Mouse (Mus musculus) forebrain, embryonic 12.5 days (tissue): Measurements from ENCODE around the gene Apoa5. TPM values are rescaled to one million over a fixed set of nuclear protein-coding genes. Genes with fewer than 3 reads are reported as not detected.

Source experiments
- ATAC-seq: fragments of 200-750 bp; cut with Nextera tagmentation; 2 replicates; pipeline ENCODE4 v1.8.0; 2017; ENCODE audit warnings: moderate TSS enrichment; ENCODE audit not compliant: low FRiP score
- H3K27ac ChIP-seq: fragments of 300-500 bp; sonication (generic); 2 replicates; pipeline ENCODE4 v1.5.1; 2016; ENCODE audit warnings: mild to moderate bottlenecking
- H3K27me3 ChIP-seq: fragments of 300-500 bp; sonication (generic); 2 replicates; pipeline ENCODE4 v1.6.1; 2016; ENCODE audit warnings: mild to moderate bottlenecking
- H3K36me3 ChIP-seq: fragments of 300-500 bp; sonication (generic); replicated peaks from 2 replicates; pipeline ENCODE4 v1.6.1; 2016; ENCODE audit warnings: mild to moderate bottlenecking
- H3K4me1 ChIP-seq: fragments of 300-500 bp; sonication (generic); 2 replicates; pipeline ENCODE4 v1.6.1; 2016
- H3K4me2 ChIP-seq: fragments of 300-500 bp; sonication (generic); 2 replicates; pipeline ENCODE4 v1.6.1; 2016; ENCODE audit warnings: mild to moderate bottlenecking, moderate library complexity
- H3K4me3 ChIP-seq: fragments of 300-500 bp; sonication (generic); replicated peaks from 2 replicates; pipeline ENCODE4 v1.5.1; 2016; ENCODE audit warnings: mild to moderate bottlenecking
- H3K9ac ChIP-seq: fragments of 300-500 bp; sonication (generic); 2 replicates; pipeline ENCODE4 v1.6.1; 2016; ENCODE audit warnings: mild to moderate bottlenecking
- H3K9me3 ChIP-seq: fragments of 300-500 bp; sonication (generic); 2 replicates; pipeline ENCODE4 v1.6.1; 2016
- WGBS: fragments of 180-500 bp; shearing (Covaris S2); methylation state at CpG from one replicate; pipeline ENCODE4 v1.1.7; 2016; 5-methylcytosine and 5-hydroxymethylcytosine counted together
- polyA plus RNA-seq: library from polyadenylated mRNA; unstranded; fragments of >200 nt; fragmentation: Nextera tagmentation; extraction: Ambion mirVana; gene quantifications from 2 replicates; pipeline ENCODE4 v1.2.1, GENCODE M21; 2016

Apoa5 gene
- polyA plus RNA-seq, 1 experiment from 2014 or later: not detected

- H3K9me3 ChIP-seq: no peaks in the 10 kb centered on the region
- H3K4me3 ChIP-seq: no peak within 1 kb of the TSS
- H3K27ac ChIP-seq: no peak within 1 kb of the TSS
- no peaks in the 10 kb centered on the region for H3K36me3 ChIP-seq
- H3K27me3 ChIP-seq: peaks cover 3% of the 10 kb centered on the region; the same call in 1 of the 2 replicates
- no peaks in the 10 kb centered on the region for H3K4me1 ChIP-seq
- H3K9ac ChIP-seq: no peak within 1 kb of the TSS
- 73% methylated on average over 7 of the region's 7 CpGs for WGBS
- H3K4me2 ChIP-seq: no peak within 1 kb of the TSS
- no peak for ATAC-seq
Observed at GRCm38 (mm10) chr9:46240526-46241153, 27.8 kb upstream of the Apoa5 start, which contains the start of gene Apoa4. Gene Apoa4, plus strand, starts transcription at chr9:46240696.

GRCm38 (mm10) chr9:46241818-46242217 lies 26.6 kb upstream of the Apoa5 start:
- Histone ChIP-seq H3K36me3 (no peaks in the 10 kb centered on the region), H3K27me3 (peaks cover 3% of the 10 kb centered on the region; the same call in 1 of the 2 replicates), H3K9ac (no peak overlapping the region), H3K4me1 (no peaks in the 10 kb centered on the region), H3K4me3 (no peak overlapping the region), H3K9me3 (no peaks in the 10 kb centered on the region), H3K27ac (no peak overlapping the region), H3K4me2 (no peak overlapping the region)
- no peak for ATAC-seq
- WGBS: 85% methylated on average over 2 of the region's 2 CpGs

GRCm38 (mm10) chr9:46243122-46243521 lies 25.3 kb upstream of the Apoa5 start:
- Histone ChIP-seq H3K36me3 (no peaks in the 10 kb centered on the region), H3K27me3 (peaks cover 3% of the 10 kb centered on the region; the same call in 1 of the 2 replicates), H3K4me1 (no peaks in the 10 kb centered on the region), H3K27ac (no peak overlapping the region), H3K4me2 (no peak overlapping the region), H3K4me3 (no peak overlapping the region), H3K9me3 (no peaks in the 10 kb centered on the region), H3K9ac (no peak overlapping the region)
- 65% methylated on average over 4 of the region's 4 CpGs for WGBS
- ATAC-seq: no peak

- Histone ChIP-seq H3K9ac (no peak overlapping the region), H3K4me2 (no peak overlapping the region), H3K4me3 (no peak overlapping the region), H3K4me1 (no peaks in the 10 kb centered on the region), H3K36me3 (no peaks in the 10 kb centered on the region), H3K27me3 (peaks cover 3% of the 10 kb centered on the region; the same call in 1 of the 2 replicates), H3K9me3 (no peaks in the 10 kb centered on the region), H3K27ac (no peak overlapping the region)
- ATAC-seq: no peak
- 45% methylated on average over 8 of the region's 8 CpGs for WGBS
Observed at GRCm38 (mm10) chr9:46243584-46243983, 24.8 kb upstream of the Apoa5 start.

- WGBS: 31% methylated on average over 11 of the region's 11 CpGs
- no peak overlapping the region for H3K4me2 ChIP-seq
- H3K4me1 ChIP-seq: no peaks in the 10 kb centered on the region
Observed at GRCm38 (mm10) chr9:46246752-46247324, 21.6 kb upstream of the Apoa5 start.

DNA sequence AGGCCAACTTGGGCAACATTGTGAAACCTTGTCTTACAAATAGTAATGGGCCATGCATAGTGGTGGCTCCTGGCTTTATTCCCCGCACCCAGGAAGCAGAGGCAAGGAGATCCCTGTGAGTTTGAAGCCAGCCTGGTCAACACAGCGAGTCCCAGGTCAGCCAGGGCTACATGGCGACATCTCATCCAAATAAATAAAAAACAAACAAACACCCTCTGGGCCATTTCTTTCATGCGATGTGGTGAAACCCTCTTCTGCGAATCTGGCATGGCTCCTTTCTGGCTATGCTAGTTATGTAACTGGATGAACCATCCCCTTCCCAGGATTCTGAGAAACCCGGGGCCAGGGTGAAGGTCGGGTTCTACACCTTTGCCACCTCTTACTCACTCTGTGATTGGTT lies 12.3 kb upstream of the Apoa5 start:
- 91% methylated on average over 7 of the region's 7 CpGs for WGBS
- Histone ChIP-seq H3K4me3 (no peak overlapping the region), H3K9me3 (no peaks in the 10 kb centered on the region), H3K27ac (no peak overlapping the region), H3K27me3 (no peaks in the 10 kb centered on the region), H3K9ac (no peak overlapping the region), H3K4me2 (no peak overlapping the region), H3K4me1 (no peaks in the 10 kb centered on the region), H3K36me3 (no peaks in the 10 kb centered on the region)
- no peak for ATAC-seq

More at GRCm38 (mm10) chr9:46246752-46247324, 21.6 kb upstream of the Apoa5 start:
- H3K9ac ChIP-seq: no peak overlapping the region
- H3K36me3 ChIP-seq: no peaks in the 10 kb centered on the region
- no peak overlapping the region for H3K4me3 ChIP-seq
- H3K9me3 ChIP-seq: no peaks in the 10 kb centered on the region
- no peak overlapping the region for H3K27ac ChIP-seq
- H3K27me3 ChIP-seq: peaks cover 3% of the 10 kb centered on the region; the same call in 1 of the 2 replicates
- no peak for ATAC-seq

GRCm38 (mm10) chr9:46256658-46257385 lies 11.6 kb upstream of the Apoa5 start:
- no peak overlapping the region for H3K4me3 ChIP-seq
- H3K9me3 ChIP-seq: no peaks in the 10 kb centered on the region
- WGBS: 91% methylated on average over 10 of the region's 10 CpGs
- no peak overlapping the region for H3K4me2 ChIP-seq
- no peak overlapping the region for H3K9ac ChIP-seq
- no peaks in the 10 kb centered on the region for H3K36me3 ChIP-seq
- H3K27ac ChIP-seq: no peak overlapping the region
- no peaks in the 10 kb centered on the region for H3K27me3 ChIP-seq
- H3K4me1 ChIP-seq: no peaks in the 10 kb centered on the region
- no peak for ATAC-seq

GRCm38 (mm10) chr9:46257546-46257945 lies 10.9 kb upstream of the Apoa5 start:
- no peak overlapping the region for H3K9ac ChIP-seq
- H3K4me1 ChIP-seq: no peaks in the 10 kb centered on the region
- H3K4me2 ChIP-seq: no peak overlapping the region
- no peaks in the 10 kb centered on the region for H3K9me3 ChIP-seq
- H3K36me3 ChIP-seq: no peaks in the 10 kb centered on the region
- no peak for ATAC-seq
- no peak overlapping the region for H3K27ac ChIP-seq
- no peak overlapping the region for H3K4me3 ChIP-seq
- 85% methylated on average over 3 of the region's 3 CpGs for WGBS
- no peaks in the 10 kb centered on the region for H3K27me3 ChIP-seq

DNA sequence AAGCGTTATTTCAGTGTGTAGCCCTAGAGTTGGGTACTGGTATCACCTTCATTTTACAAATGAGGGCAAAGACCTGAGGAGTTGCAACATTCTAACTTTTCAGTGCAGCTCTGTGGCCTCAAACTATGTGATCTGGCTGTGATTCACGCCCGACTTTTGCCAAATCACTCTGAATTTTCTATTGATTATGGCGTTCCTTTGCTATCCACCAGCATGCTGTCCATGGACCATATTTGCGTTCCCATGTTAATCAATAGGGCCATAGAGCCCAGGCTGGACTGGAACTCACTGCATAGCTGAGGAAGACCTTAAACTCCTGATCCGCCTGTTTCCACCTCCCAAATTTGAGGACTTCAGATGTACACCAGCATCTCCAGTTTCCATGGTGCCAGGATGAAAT lies 9.3 kb upstream of the Apoa5 start:
- no peak overlapping the region for H3K4me2 ChIP-seq

GRCm38 (mm10) chr9:46261131-46261530 lies 7.3 kb upstream of the Apoa5 start:
- Histone ChIP-seq H3K9me3 (no peaks in the 10 kb centered on the region), H3K36me3 (no peaks in the 10 kb centered on the region), H3K4me3 (no peak overlapping the region), H3K27ac (no peak overlapping the region), H3K4me2 (no peak overlapping the region), H3K27me3 (no peaks in the 10 kb centered on the region), H3K4me1 (no peaks in the 10 kb centered on the region), H3K9ac (no peak overlapping the region)
- no peak for ATAC-seq
- 87% methylated on average over 7 of the region's 7 CpGs for WGBS

More for the DNA sequence above, 9.3 kb upstream of the Apoa5 start:
- no peak overlapping the region for H3K4me3 ChIP-seq
- 91% methylated on average over 6 of the region's 6 CpGs for WGBS
- no peaks in the 10 kb centered on the region for H3K36me3 ChIP-seq
- no peaks in the 10 kb centered on the region for H3K9me3 ChIP-seq
- ATAC-seq: no peak
- no peaks in the 10 kb centered on the region for H3K27me3 ChIP-seq
- H3K27ac ChIP-seq: no peak overlapping the region
- H3K9ac ChIP-seq: no peak overlapping the region
- H3K4me1 ChIP-seq: no peaks in the 10 kb centered on the region

- 87% methylated on average over 5 of the region's 5 CpGs for WGBS
- H3K9me3 ChIP-seq: no peaks in the 10 kb centered on the region
- H3K4me1 ChIP-seq: peaks cover 10% of the 10 kb centered on the region
- no peak overlapping the region for H3K27ac ChIP-seq
- H3K36me3 ChIP-seq: no peaks in the 10 kb centered on the region
- H3K9ac ChIP-seq: no peak overlapping the region
- no peak for ATAC-seq
- H3K27me3 ChIP-seq: peaks cover 26% of the 10 kb centered on the region
- no peak overlapping the region for H3K4me3 ChIP-seq
- no peak overlapping the region for H3K4me2 ChIP-seq
Observed at GRCm38 (mm10) chr9:46269125-46269524, 692 bp downstream of the Apoa5 start.

DNA sequence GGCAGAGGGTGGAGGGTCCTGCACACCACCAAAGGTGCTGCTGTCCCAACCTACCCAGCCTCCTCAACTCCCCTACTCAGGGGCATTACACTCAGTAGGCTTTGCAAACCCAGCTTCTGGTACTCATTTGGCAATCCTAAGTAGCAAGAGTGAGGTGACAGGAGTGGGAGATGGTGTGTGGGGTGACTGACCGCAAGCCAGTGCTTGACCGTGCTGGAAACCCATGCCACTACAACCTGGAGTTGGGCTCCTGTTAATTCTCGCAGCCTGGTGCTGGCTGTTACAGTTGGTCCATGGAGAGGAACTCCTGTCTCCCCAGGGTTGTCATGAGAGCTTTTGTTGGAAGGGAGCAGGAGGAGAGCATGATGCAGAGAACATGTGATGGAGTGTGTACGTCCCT lies 2.3 kb downstream of the Apoa5 start:
- H3K9me3 ChIP-seq: no peaks in the 10 kb centered on the region
- H3K9ac ChIP-seq: no peak overlapping the region
- no peak for ATAC-seq
- H3K36me3 ChIP-seq: peaks cover 14% of the 10 kb centered on the region
- peaks cover 26% of the 10 kb centered on the region for H3K27me3 ChIP-seq
- H3K4me1 ChIP-seq: peaks cover 13% of the 10 kb centered on the region
- H3K4me2 ChIP-seq: no peak overlapping the region
- no peak overlapping the region for H3K4me3 ChIP-seq
- 94% methylated on average over 4 of the region's 4 CpGs for WGBS
- no peak overlapping the region for H3K27ac ChIP-seq
